Mouse (Mus musculus): ENCODE data around the gene Frmd4a. TPM values are rescaled to one million over a fixed set of nuclear protein-coding genes. Genes with fewer than 3 reads are reported as not detected.

Gene Frmd4a
- polyA plus RNA-seq, 1 experiment = 46.5 TPM

- H3K4me3 ChIP-seq (replicated peaks; ENCODE audit: extremely low read depth, low read depth, low read length) = peak overlapping the region; percentile 77
- peaks cover 3% of the 10 kb centered on the region; the same call in 1 of the 2 replicates for H3K4me1 ChIP-seq (ENCODE audit: control insufficient read depth, insufficient read depth, low read length)
- DNase-seq = no peak
- 3% methylated on average over 28 of the region's 28 CpGs for WGBS
- TF ChIP-seq CTCF (IDR thresholded peaks at IDR 0.05; ENCODE audit: insufficient read depth, low read length) = no peak
These were observed 384.4 kb downstream of the Frmd4a start for GRCm38 (mm10) chr2:4401597-4402581.

DNA sequence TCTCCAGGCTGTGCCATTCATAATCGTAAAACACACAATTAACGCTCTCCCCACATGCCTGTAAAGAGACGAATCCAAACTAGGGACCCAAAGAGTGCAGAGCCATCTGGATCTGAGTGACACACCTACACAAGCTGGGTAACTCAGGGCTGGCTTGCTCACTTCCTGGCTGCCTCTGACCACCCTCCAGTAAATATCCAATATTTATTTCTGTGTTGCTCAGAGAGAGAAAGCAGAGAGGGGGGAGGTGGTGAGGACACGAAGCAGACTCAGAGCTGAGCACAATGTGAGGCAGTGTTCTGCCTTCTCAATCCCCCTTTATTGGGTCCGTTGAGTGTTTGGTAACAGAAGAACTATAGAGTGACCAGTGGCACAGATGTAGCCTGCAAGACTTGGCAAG lies 389.5 kb downstream of the Frmd4a start:
- Histone ChIP-seq H3K4me3 (replicated peaks; ENCODE audit: extremely low read depth, low read depth, low read length) (no peak overlapping the region), H3K4me1 (ENCODE audit: control insufficient read depth, insufficient read depth, low read length) (peaks cover 3% of the 10 kb centered on the region; the same call in 1 of the 2 replicates)
- 66% methylated on average over 5 of the region's 5 CpGs for WGBS
- TF ChIP-seq CTCF (IDR thresholded peaks at IDR 0.05; ENCODE audit: insufficient read depth, low read length) (no peak), POLR2A (IDR thresholded peaks at IDR 0.05; ENCODE audit: borderline replicate concordance, extremely low read depth, low read depth, low read length) (no peak)
- DNase-seq = no peak

DNA sequence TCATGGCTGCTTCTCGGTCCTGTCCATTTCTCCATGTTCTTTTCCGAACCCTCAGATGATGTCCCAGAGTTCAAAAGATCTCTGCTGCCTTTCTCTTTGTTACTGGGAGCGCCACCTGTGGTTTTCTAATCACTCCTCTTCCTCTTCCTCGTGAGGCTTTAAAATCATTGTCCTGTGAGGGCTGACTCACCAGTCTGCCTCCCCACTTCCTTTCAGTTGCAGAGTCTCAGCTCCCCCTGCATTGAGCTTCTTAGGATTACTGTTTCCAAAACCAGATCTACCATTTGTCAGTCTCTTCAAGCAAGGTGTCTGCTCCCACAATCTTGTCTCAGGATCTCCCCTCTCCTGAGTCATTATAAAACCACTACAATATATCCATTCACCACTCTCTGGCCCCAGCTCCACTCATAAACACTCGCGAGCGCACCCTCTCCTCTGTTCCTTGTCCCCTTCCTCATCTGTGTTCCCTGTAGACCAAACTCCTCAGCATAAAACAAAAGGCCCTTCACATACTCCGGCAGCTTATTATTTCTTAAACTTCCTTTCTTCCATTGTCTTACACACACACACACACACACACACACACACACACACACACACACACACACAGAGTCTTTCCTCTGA lies 392.4 kb downstream of the Frmd4a start:
- TF ChIP-seq POLR2A (IDR thresholded peaks at IDR 0.05; ENCODE audit: borderline replicate concordance, extremely low read depth, low read depth, low read length) (no peak), CTCF (IDR thresholded peaks at IDR 0.05; ENCODE audit: insufficient read depth, low read length) (no peak)
- H3K4me3 ChIP-seq (replicated peaks; ENCODE audit: extremely low read depth, low read depth, low read length) = no peak overlapping the region
- 37% methylated on average over 8 of the region's 8 CpGs for WGBS
- DNase-seq = no peak
- peaks cover 5% of the 10 kb centered on the region; the same call in 1 of the 2 replicates for H3K4me1 ChIP-seq (ENCODE audit: control insufficient read depth, insufficient read depth, low read length)

DNA sequence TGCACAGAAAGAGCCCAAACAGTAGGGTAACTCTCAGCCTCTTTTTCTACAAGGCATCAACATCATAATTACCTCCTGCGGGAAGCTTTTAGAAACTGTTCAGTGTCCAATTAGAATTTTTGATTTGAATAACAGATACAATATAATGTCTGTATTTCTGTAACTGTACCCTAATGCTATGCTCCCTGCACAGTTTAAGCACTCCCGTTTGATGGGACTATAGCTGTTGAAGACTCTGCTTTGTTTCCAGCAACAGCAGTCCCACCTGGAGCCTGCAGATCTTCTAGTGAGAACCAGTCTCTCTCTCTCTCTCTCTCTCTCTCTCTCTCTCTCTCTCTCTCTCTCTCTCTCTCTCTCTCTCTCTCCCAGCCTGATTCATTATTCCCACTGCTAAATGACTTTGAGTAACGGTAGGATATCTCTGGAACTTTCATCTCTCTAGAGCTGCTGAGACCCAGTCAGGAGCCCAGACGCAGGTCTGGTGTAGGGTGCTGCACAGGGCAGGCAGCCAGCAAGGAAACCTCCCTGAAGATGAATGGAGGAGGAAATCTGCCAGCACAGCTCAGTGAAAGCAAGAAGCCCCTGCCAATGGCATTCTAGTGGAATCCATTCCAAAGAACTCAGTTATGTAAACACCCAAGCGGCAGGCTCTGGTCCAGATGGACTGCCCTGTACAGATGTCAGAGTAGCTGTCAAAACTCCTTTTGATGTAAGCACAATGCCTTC lies 395.5 kb downstream of the Frmd4a start:
- H3K4me1 ChIP-seq (ENCODE audit: control insufficient read depth, insufficient read depth, low read length) = peaks cover 5% of the 10 kb centered on the region; the same call in 1 of the 2 replicates
- DNase-seq = no peak
- H3K4me3 ChIP-seq (replicated peaks; ENCODE audit: extremely low read depth, low read depth, low read length) = no peak overlapping the region
- WGBS = 28% methylated on average over 5 of the region's 5 CpGs
- no peak for TF ChIP-seq CTCF (IDR thresholded peaks at IDR 0.05; ENCODE audit: insufficient read depth, low read length)
- TF ChIP-seq POLR2A (IDR thresholded peaks at IDR 0.05; ENCODE audit: borderline replicate concordance, extremely low read depth, low read depth, low read length) = no peak

DNA sequence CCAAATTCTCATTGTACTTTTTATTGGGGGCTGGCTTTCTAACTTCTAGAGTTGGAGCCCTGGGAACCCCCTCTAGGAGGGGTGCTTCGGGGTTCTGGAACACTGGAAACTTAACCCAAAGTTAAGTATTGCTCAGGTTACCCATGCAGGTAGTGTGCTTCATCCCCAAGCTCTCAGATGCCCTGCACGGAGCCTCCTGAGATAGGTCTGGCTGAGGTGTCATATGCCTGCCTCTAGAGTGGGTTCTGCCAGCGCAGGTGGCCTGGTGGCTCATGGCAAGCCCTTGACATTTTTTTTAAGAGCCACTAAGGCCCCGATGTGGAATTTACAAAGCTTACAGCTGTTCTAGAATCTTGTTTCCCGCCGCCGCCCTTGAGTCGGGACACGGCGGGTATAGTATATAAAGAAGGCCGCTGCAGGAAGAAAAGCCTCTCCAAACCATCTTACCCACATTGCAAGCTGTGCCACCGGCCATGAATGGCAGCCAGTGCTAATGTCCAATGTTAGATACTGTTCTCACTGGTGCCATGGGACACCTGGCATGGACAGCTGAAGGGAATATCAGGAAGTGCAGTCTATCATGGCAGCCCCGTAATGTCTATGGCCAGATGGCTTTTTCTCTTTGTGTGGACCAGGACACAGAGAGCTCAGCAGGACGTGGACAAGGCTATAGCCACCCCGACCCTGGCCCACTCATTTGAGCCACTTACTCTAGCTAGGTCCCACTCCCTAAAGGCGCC lies 396.2 kb downstream of the Frmd4a start:
- no peak overlapping the region for H3K4me3 ChIP-seq (replicated peaks; ENCODE audit: extremely low read depth, low read depth, low read length)
- H3K4me1 ChIP-seq (ENCODE audit: control insufficient read depth, insufficient read depth, low read length) = peaks cover 5% of the 10 kb centered on the region; the same call in 1 of the 2 replicates
- no peak for DNase-seq
- 56% methylated on average over 16 of the region's 16 CpGs for WGBS
- TF ChIP-seq CTCF (IDR thresholded peaks at IDR 0.05; ENCODE audit: insufficient read depth, low read length) (no peak), POLR2A (IDR thresholded peaks at IDR 0.05; ENCODE audit: borderline replicate concordance, extremely low read depth, low read depth, low read length) (no peak)

- H3K4me3 ChIP-seq (replicated peaks; ENCODE audit: extremely low read depth, low read depth, low read length) = no peak overlapping the region
- DNase-seq = no peak
- TF ChIP-seq POLR2A (IDR thresholded peaks at IDR 0.05; ENCODE audit: borderline replicate concordance, extremely low read depth, low read depth, low read length) = no peak
- no peak for TF ChIP-seq CTCF (IDR thresholded peaks at IDR 0.05; ENCODE audit: insufficient read depth, low read length)
- no peaks in the 10 kb centered on the region for H3K4me1 ChIP-seq (ENCODE audit: control insufficient read depth, insufficient read depth, low read length)
- WGBS = 95% methylated on average over 4 of the region's 4 CpGs
These were observed 403.3 kb downstream of the Frmd4a start for GRCm38 (mm10) chr2:4420679-4421312.

DNA sequence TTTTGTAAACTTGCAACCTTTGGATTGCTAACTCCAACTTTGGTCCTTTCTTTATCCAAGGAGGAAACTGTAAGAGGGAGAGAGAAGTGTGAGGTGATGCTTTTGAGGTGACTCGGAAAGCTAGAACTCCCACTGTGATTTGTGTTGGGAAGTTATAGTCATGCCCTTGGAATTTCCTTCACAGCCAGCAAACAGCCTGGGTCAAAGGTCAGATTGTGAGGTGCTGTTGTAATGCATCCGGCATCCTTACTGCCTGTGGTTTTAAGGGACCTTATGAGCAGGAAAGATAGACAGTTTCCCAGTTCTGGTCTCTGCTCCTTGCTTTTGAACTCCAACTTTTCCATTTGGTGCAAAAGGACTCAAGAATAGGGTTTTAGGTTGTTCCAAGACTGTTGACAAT lies 404.2 kb downstream of the Frmd4a start:
- Histone ChIP-seq H3K4me1 (ENCODE audit: control insufficient read depth, insufficient read depth, low read length) (no peaks in the 10 kb centered on the region), H3K4me3 (replicated peaks; ENCODE audit: extremely low read depth, low read depth, low read length) (no peak overlapping the region)
- DNase-seq = no peak
- WGBS = 22% methylated on average over 2 of the region's 2 CpGs
- no peak for TF ChIP-seq POLR2A (IDR thresholded peaks at IDR 0.05; ENCODE audit: borderline replicate concordance, extremely low read depth, low read depth, low read length)
- TF ChIP-seq CTCF (IDR thresholded peaks at IDR 0.05; ENCODE audit: insufficient read depth, low read length) = no peak

DNA sequence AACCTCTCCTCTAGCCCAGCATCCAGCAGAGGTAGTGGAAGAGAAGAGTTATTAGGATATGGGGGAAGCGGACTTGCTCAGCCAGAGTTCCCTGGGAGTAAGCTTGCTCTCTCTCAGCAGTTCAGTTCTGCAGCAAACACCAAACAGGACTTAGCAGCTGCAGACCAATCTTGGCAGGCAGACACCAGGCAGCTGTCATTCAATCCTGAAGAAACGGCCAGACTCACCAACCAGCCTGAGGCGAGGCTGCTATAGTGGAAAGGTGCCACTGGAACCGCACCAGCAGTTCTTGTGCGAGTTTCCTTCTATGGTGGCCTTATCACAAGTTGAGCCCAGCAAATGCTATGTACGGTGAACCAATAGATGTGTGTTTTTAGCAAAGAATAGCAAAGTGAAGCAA lies 406.4 kb downstream of the Frmd4a start:
- WGBS = 69% methylated on average over 6 of the region's 6 CpGs

More for the DNA sequence above, 406.4 kb downstream of the Frmd4a start:
- no peak for DNase-seq
- no peak overlapping the region for H3K4me3 ChIP-seq (replicated peaks; ENCODE audit: extremely low read depth, low read depth, low read length)
- H3K4me1 ChIP-seq (ENCODE audit: control insufficient read depth, insufficient read depth, low read length) = peaks cover 4% of the 10 kb centered on the region
- TF ChIP-seq POLR2A (IDR thresholded peaks at IDR 0.05; ENCODE audit: borderline replicate concordance, extremely low read depth, low read depth, low read length) (no peak), CTCF (IDR thresholded peaks at IDR 0.05; ENCODE audit: insufficient read depth, low read length) (no peak)
